Mouse (Mus musculus) myocyte (in vitro differentiated cells): ENCODE data around the gene Plppr2. TPM values are rescaled to one million over a fixed set of nuclear protein-coding genes. Genes with fewer than 3 reads are reported as not detected.

Experiments
- H3K27me3 ChIP-seq: one replicate; pipeline ENCODE4 v1.6.1; 2011; ENCODE audit not compliant: control insufficient read depth, insufficient read depth, insufficient read length
- H3K36me3 ChIP-seq: one replicate; pipeline ENCODE4 v1.6.1; 2011; ENCODE audit not compliant: control insufficient read depth, insufficient read depth
- H3K4me2 ChIP-seq: one replicate; pipeline ENCODE4 v1.6.1; 2011; ENCODE audit warnings: low read depth, control low read depth
- H3K4me3 ChIP-seq: one replicate; pipeline ENCODE4 v1.5.1; 2011; ENCODE audit warnings: mild to moderate bottlenecking, control low read depth, moderate library complexity
- H3K79me2 ChIP-seq: one replicate; pipeline ENCODE4 v1.6.1; 2011; ENCODE audit not compliant: control insufficient read depth, insufficient read depth
- H3ac ChIP-seq: one replicate; pipeline ENCODE4 v1.6.1; 2011; ENCODE audit not compliant: control insufficient read depth, insufficient read length
- CEBPB ChIP-seq: IDR thresholded peaks from 2 replicates; pipeline ENCODE4 v1.6.1; 2011; ENCODE audit warnings: mild to moderate bottlenecking, moderate library complexity; ENCODE audit not compliant: poor library complexity, insufficient read depth, severe bottlenecking
- E2F4 ChIP-seq: IDR thresholded peaks from one replicate; pipeline ENCODE4 v1.6.1; 2011; ENCODE audit warnings: mild to moderate bottlenecking, control low read depth, moderate library complexity; ENCODE audit not compliant: insufficient read depth
- MAX ChIP-seq: IDR thresholded peaks from one replicate; pipeline ENCODE4 v1.6.1; 2011; ENCODE audit warnings: low read depth, mild to moderate bottlenecking, control low read depth
- MYOD1 ChIP-seq, 3 experiments: IDR thresholded peaks; one replicate each; pipeline ENCODE4 v1.6.1; 2011; ENCODE audit warnings: control low read depth in 2 of 3, low read depth in 2 of 3, mild to moderate bottlenecking in 2 of 3, moderate library complexity in 1 of 3; ENCODE audit not compliant: insufficient read length in 2 of 3, control insufficient read depth in 1 of 3
- MYOG ChIP-seq, 3 experiments: IDR thresholded peaks; one replicate each; pipeline ENCODE4 v1.6.1; 2011; ENCODE audit warnings: control low read depth in 2 of 3, low read depth in 2 of 3, mild to moderate bottlenecking in 2 of 3; ENCODE audit not compliant: insufficient read length in 2 of 3, control insufficient read depth in 1 of 3, insufficient read depth in 1 of 3
- POLR2A ChIP-seq: IDR thresholded peaks from one replicate; pipeline ENCODE4 v1.6.1; 2011; ENCODE audit warnings: low read depth, mild to moderate bottlenecking, control low read depth, moderate library complexity; ENCODE audit not compliant: insufficient read length
- POLR2AphosphoS2 ChIP-seq: IDR thresholded peaks from one replicate; pipeline ENCODE4 v1.6.1; 2011; ENCODE audit warnings: low read depth, control low read depth; ENCODE audit not compliant: insufficient read length
- REST ChIP-seq: IDR thresholded peaks from one replicate; pipeline ENCODE4 v1.6.1; 2011; ENCODE audit warnings: mild to moderate bottlenecking, control low read depth, moderate library complexity; ENCODE audit not compliant: insufficient read depth, insufficient read length
- SRF ChIP-seq: IDR thresholded peaks from one replicate; pipeline ENCODE4 v1.6.1; 2011; ENCODE audit warnings: low read depth; ENCODE audit not compliant: control insufficient read depth, insufficient read length
- TCF12 ChIP-seq: IDR thresholded peaks from one replicate; pipeline ENCODE4 v1.6.1; 2011; ENCODE audit warnings: mild to moderate bottlenecking, control low read depth; ENCODE audit not compliant: poor library complexity, insufficient read depth, severe bottlenecking
- TCF3 ChIP-seq: IDR thresholded peaks from one replicate; pipeline ENCODE4 v1.6.1; 2011; ENCODE audit warnings: low read depth, control low read depth; ENCODE audit not compliant: insufficient read length
- USF1 ChIP-seq: IDR thresholded peaks from one replicate; pipeline ENCODE4 v1.6.1; 2011; ENCODE audit warnings: low read depth, mild to moderate bottlenecking, control low read depth, moderate library complexity
- polyA plus RNA-seq: library from polyadenylated mRNA; unstranded; fragments of >200 nt; fragmentation: generic; extraction: Trizol; gene quantifications from one replicate; pipeline ENCODE4 v1.2.1, GENCODE M21; 2012; ENCODE audit warnings: missing spikeins

Plppr2 gene
- polyA plus RNA-seq, 1 experiment: 21.5 TPM

DNA sequence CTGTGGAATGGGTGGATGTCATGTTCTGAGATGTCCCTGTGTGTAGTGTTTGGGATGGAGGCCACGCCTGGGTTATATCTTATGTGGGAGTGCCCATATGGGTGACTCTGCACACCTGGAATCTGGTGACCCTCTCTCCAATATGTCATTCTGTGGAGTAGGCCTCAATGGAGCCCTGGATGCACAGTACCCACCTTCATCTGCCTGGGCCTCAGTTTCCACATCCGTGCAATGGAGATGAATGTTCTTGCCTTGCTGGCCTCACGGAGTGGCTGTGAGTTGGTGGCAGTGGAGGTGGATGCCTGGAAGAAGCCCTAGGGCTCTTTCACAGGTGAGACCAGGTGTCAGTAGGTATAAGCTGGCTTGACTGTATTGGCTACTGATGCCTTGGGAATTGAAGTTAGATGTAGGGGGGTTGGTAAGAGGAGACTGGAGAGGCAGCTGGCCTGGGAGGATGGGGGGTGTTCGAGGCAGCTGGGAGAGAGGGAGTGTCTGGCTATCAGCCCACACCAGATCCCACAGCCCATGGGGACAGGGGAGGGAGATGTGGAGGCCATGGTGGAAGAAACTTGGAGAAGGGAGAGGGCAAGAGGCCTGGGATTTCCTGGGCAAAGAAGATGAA is 1.5 kb downstream of the Plppr2 start:
- Histone ChIP-seq H3ac (no peak overlapping the region), H3K4me3 (no peak overlapping the region), H3K4me2 (no peak overlapping the region), H3K27me3 (no peaks in the 10 kb centered on the region), H3K79me2 (peaks cover 3% of the 10 kb centered on the region), H3K36me3 (no peaks in the 10 kb centered on the region)
- TF ChIP-seq MYOG (IDR thresholded peaks at IDR 0.05; ENCODE audit: control insufficient read depth in 1 of 3, insufficient read depth in 1 of 3, insufficient read length in 2 of 3, low read depth in 2 of 3) (peak in 1 of 3 experiments; percentile 21), POLR2AphosphoS2 (no peak), MYOD1 (IDR thresholded peaks at IDR 0.05; ENCODE audit: control insufficient read depth in 1 of 3, insufficient read length in 2 of 3, low read depth in 2 of 3) (peak in 1 of 3 experiments; percentile 16)

DNA sequence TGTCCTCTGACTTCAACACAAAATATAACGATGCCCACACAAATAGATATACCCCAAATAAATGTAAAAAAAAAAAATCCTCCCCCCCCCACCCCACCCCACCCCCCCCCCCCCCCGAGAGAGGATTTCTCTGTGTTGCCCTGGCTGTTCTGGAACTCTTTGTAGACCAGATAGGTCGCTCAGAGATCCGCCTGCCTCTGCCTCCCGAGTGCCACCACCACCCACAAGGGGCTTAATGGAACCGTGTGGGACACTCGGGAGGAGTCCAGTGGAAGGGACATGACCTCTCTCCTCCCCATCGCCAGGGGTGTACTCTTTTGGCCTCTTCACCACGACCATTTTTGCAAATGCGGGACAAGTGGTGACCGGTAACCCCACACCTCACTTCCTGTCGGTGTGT is 6.2 kb downstream of the Plppr2 start:
- H3K27me3 ChIP-seq: no peaks in the 10 kb centered on the region
- no peaks in the 10 kb centered on the region for H3K36me3 ChIP-seq
- no peak overlapping the region for H3K4me2 ChIP-seq
- no peaks in the 10 kb centered on the region for H3K79me2 ChIP-seq
- H3K4me3 ChIP-seq: no peak overlapping the region
- TF ChIP-seq USF1: no peak
- TF ChIP-seq E2F4: no peak
- TF ChIP-seq MAX: no peak
- TF ChIP-seq MYOD1 (IDR thresholded peaks at IDR 0.05; ENCODE audit: control insufficient read depth in 1 of 3, insufficient read length in 2 of 3, low read depth in 2 of 3): no peak
- no peak for TF ChIP-seq POLR2AphosphoS2
- no peak for TF ChIP-seq TCF3
- no peak for TF ChIP-seq REST
- TF ChIP-seq TCF12: no peak
- TF ChIP-seq MYOG (IDR thresholded peaks at IDR 0.05; ENCODE audit: control insufficient read depth in 1 of 3, insufficient read depth in 1 of 3, insufficient read length in 2 of 3, low read depth in 2 of 3): no peak
- TF ChIP-seq POLR2A: no peak
- no peak for TF ChIP-seq SRF
- TF ChIP-seq CEBPB: no peak
- H3ac ChIP-seq: no peak overlapping the region

GRCm38 (mm10) chr9:21943638-21944037 is 6.8 kb downstream of the Plppr2 start:
- Histone ChIP-seq H3ac (no peak overlapping the region), H3K4me3 (no peak overlapping the region), H3K27me3 (no peaks in the 10 kb centered on the region), H3K4me2 (no peak overlapping the region), H3K79me2 (no peaks in the 10 kb centered on the region), H3K36me3 (no peaks in the 10 kb centered on the region)
- TF ChIP-seq REST (no peak), MAX (no peak), USF1 (no peak), CEBPB (no peak), TCF3 (no peak), MYOD1 (IDR thresholded peaks at IDR 0.05; ENCODE audit: control insufficient read depth in 1 of 3, insufficient read length in 2 of 3, low read depth in 2 of 3) (no peak), MYOG (IDR thresholded peaks at IDR 0.05; ENCODE audit: control insufficient read depth in 1 of 3, insufficient read depth in 1 of 3, insufficient read length in 2 of 3, low read depth in 2 of 3) (no peak), TCF12 (no peak), E2F4 (no peak), SRF (no peak), POLR2A (no peak), POLR2AphosphoS2 (no peak)

- TF ChIP-seq POLR2AphosphoS2: peak; percentile 14
- no peak for TF ChIP-seq MYOG (IDR thresholded peaks at IDR 0.05; ENCODE audit: control insufficient read depth in 1 of 3, insufficient read depth in 1 of 3, insufficient read length in 2 of 3, low read depth in 2 of 3)
- Histone ChIP-seq H3ac (no peak overlapping the region), H3K79me2 (no peaks in the 10 kb centered on the region), H3K36me3 (no peaks in the 10 kb centered on the region), H3K4me2 (no peak overlapping the region), H3K4me3 (no peak overlapping the region), H3K27me3 (no peaks in the 10 kb centered on the region)
These were observed 7.4 kb downstream of the Plppr2 start for GRCm38 (mm10) chr9:21944267-21944666.

GRCm38 (mm10) chr9:21947540-21948130 is 10.8 kb downstream of the Plppr2 start:
- Histone ChIP-seq H3ac (no peak overlapping the region), H3K4me2 (no peak overlapping the region)
- no peak for TF ChIP-seq REST
- no peak for TF ChIP-seq POLR2A
- no peak for TF ChIP-seq E2F4
- no peak for TF ChIP-seq CEBPB
- no peak for TF ChIP-seq MYOG (IDR thresholded peaks at IDR 0.05; ENCODE audit: control insufficient read depth in 1 of 3, insufficient read depth in 1 of 3, insufficient read length in 2 of 3, low read depth in 2 of 3)
- no peak for TF ChIP-seq USF1
- no peak for TF ChIP-seq MAX
- TF ChIP-seq TCF12: no peak
- TF ChIP-seq TCF3: no peak
- no peak for TF ChIP-seq MYOD1 (IDR thresholded peaks at IDR 0.05; ENCODE audit: control insufficient read depth in 1 of 3, insufficient read length in 2 of 3, low read depth in 2 of 3)
- no peak for TF ChIP-seq SRF
- TF ChIP-seq POLR2AphosphoS2: no peak

More at GRCm38 (mm10) chr9:21947540-21948130, 10.8 kb downstream of the Plppr2 start:
- Histone ChIP-seq H3K4me3 (no peak overlapping the region), H3K36me3 (no peaks in the 10 kb centered on the region), H3K27me3 (no peaks in the 10 kb centered on the region), H3K79me2 (no peaks in the 10 kb centered on the region)
